Mouse (Mus musculus): ENCODE results near the gene H2-T3.

- TF ChIP-seq CTCF (IDR thresholded peaks at IDR 0.05; ENCODE audit: low read depth) = no peak
- no peak for TF ChIP-seq EP300 (IDR thresholded peaks at IDR 0.05; ENCODE audit: low read depth)
Measured at GRCm38 (mm10) chr17:36201851-36202250, 11.8 kb upstream of the H2-T3 start.
